Mouse (Mus musculus) stomach, embryonic 14.5 days (tissue): ENCODE measurements at regions not wholly inside any gene's neighbourhood (a gene's known extent, or its start where the extent isn't known, plus 50 kb on each side); places are given as distances from the start of the nearest gene placed in this dataset.

Source experiments
- ATAC-seq: fragments of 200-750 bp; cut with Nextera tagmentation; 2 replicates; pipeline ENCODE4 v1.8.0; 2017; ENCODE audit warnings: low read depth, moderate TSS enrichment; ENCODE audit not compliant: insufficient number of reproducible peaks, insufficient read depth, low FRiP score
- H3K27ac ChIP-seq: fragments of 300-500 bp; sonication (generic); 2 replicates; pipeline ENCODE4 v1.5.1; 2014; ENCODE audit warnings: mild to moderate bottlenecking, low read length, moderate library complexity, mixed read lengths
- H3K27me3 ChIP-seq: fragments of 300-500 bp; sonication (generic); 2 replicates; pipeline ENCODE4 v1.6.1; 2014; ENCODE audit warnings: low read length, control low read depth, mixed read lengths; ENCODE audit not compliant: control insufficient read depth, insufficient read depth
- H3K36me3 ChIP-seq: fragments of 300-500 bp; sonication (generic); 2 replicates; pipeline ENCODE4 v1.6.1; 2014; ENCODE audit warnings: mild to moderate bottlenecking, control low read depth, low read length, moderate library complexity, mixed read lengths; ENCODE audit not compliant: control insufficient read depth, insufficient read depth
- H3K4me1 ChIP-seq: fragments of 300-500 bp; sonication (generic); 2 replicates; pipeline ENCODE4 v1.6.1; 2014; ENCODE audit warnings: low read length, control low read depth, mixed read lengths; ENCODE audit not compliant: control insufficient read depth, insufficient read depth
- H3K4me2 ChIP-seq: fragments of 300-500 bp; sonication (generic); replicated peaks from 2 replicates; pipeline ENCODE4 v1.6.1; 2014; ENCODE audit warnings: low read depth, low read length, control low read depth
- H3K4me3 ChIP-seq: fragments of 300-500 bp; sonication (generic); 2 replicates; pipeline ENCODE4 v1.5.1; 2014; ENCODE audit warnings: low read depth, low read length, control low read depth
- H3K9ac ChIP-seq: fragments of 300-500 bp; sonication (generic); replicated peaks from 2 replicates; pipeline ENCODE4 v1.6.1; 2014; ENCODE audit warnings: low read depth, mild to moderate bottlenecking, control low read depth, low read length, moderate library complexity, mixed read lengths
- H3K9me3 ChIP-seq: fragments of 300-500 bp; sonication (generic); 2 replicates; pipeline ENCODE4 v1.6.1; 2016; ENCODE audit warnings: low read depth, low read length, control low read depth; ENCODE audit not compliant: control insufficient read depth
- WGBS: fragments of 180-500 bp; shearing (Covaris S2); extraction: QIAGEN DNeasy Blood & Tissue Kit; methylation state at CpG from one replicate; pipeline ENCODE4 v1.1.7; 2014; 5-methylcytosine and 5-hydroxymethylcytosine counted together

DNA sequence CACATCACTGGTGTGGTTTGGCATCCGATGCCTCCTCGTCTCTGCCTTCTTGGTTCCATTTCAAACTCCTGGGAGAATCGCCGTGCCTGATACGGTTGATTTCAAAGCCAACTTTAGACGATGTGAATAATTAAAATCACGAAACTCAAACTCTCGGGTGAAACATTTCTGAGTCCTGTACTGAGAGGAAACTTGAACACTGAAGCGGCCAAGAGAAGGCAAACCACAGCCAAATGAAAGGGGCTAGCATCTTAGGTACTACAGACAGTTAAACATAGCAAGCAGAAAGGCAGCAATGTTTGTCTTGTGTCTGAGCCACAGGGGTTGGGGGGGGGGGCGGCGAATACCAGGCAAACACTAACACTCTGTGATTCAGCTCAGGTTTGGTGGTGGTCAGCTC, 588.1 kb upstream of the Klf4 start:
- H3K27ac ChIP-seq = no peak overlapping the region
- H3K27me3 ChIP-seq = no peaks in the 10 kb centered on the region
- WGBS = 81% methylated on average over 11 of the region's 11 CpGs
- no peak overlapping the region for H3K9ac ChIP-seq
- no peak overlapping the region for H3K4me3 ChIP-seq
- no peaks in the 10 kb centered on the region for H3K9me3 ChIP-seq
- no peak overlapping the region for H3K4me2 ChIP-seq
- no peaks in the 10 kb centered on the region for H3K36me3 ChIP-seq
- no peak for ATAC-seq
- no peaks in the 10 kb centered on the region for H3K4me1 ChIP-seq

GRCm38 (mm10) chr4:56113701-56114196, 581.5 kb upstream of the Klf4 start:
- Histone ChIP-seq H3K27ac (peak overlapping the region; percentile 81), H3K9ac (no peak overlapping the region), H3K4me2 (peak overlapping the region; percentile 18), H3K4me3 (no peak overlapping the region), H3K9me3 (no peaks in the 10 kb centered on the region), H3K27me3 (no peaks in the 10 kb centered on the region), H3K4me1 (peaks cover 10% of the 10 kb centered on the region), H3K36me3 (no peaks in the 10 kb centered on the region)
- peak; percentile 85 for ATAC-seq
- 19% methylated on average over 10 of the region's 10 CpGs for WGBS

DNA sequence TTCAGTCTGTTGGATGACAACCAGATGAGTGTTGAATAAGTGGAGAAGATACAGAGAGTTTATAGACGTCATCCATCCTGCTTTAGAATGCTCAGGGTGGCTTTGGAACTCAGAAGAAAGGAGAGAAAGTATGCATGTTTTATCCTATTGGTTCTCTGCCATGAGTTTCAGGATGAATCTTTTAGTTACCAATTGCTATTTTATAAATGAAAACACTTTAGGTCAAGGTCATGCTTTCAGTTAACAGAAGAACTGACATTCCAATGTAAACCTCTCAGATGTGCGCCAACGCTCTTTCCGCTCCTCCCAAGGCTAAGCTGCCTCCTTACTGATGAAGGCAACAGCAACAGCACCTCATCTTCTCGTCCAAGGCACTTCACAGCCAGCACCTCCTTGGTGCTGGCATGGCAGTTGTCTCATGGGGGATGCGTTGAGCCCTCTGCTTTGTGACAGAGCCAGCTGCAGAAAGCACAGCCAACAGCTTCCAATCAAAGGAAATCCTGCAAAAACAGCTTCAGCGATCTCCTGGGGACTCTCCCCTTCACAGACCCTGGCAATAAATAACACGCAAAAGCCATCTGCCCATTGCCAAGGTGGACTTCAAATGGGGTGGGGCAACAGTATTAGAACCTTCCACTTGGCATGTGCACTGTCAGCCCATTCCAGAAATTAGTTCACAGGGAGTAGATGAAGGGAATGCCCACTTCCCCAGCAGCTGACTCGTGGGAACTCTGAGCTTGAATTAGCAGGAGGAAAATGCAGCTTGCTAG, 580.9 kb upstream of the Klf4 start:
- Histone ChIP-seq H3K4me1 (peaks cover 10% of the 10 kb centered on the region), H3K27me3 (no peaks in the 10 kb centered on the region), H3K4me2 (peak overlapping the region; percentile 18), H3K36me3 (no peaks in the 10 kb centered on the region), H3K9me3 (no peaks in the 10 kb centered on the region), H3K9ac (no peak overlapping the region), H3K4me3 (no peak overlapping the region), H3K27ac (peak overlapping the region; percentile 81)
- WGBS = 33% methylated on average over 9 of the region's 9 CpGs
- peak; percentile 42; the same call in 1 of the 2 replicates for ATAC-seq

DNA sequence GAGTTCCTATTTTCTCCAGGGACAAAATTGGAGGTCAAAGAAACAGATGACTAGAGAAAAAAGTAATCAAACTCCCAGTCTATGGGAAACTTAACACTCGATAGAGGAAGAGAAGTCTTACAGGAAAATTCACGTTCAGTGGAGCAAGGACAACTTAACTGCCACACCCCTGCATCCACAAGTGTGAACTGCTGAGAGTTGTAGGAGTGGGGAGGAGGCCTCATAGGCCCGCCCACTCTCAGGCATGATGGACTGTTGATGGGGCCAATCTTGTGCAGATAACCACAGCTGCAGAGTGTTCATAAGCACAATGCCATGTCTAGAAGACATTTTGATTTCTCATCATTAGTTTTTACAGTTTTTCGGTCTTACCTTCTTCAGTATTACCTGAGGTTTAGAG, 574.7 kb upstream of the Klf4 start:
- Histone ChIP-seq H3K4me1 (no peaks in the 10 kb centered on the region), H3K36me3 (no peaks in the 10 kb centered on the region), H3K4me2 (no peak overlapping the region), H3K27ac (no peak overlapping the region), H3K9ac (no peak overlapping the region), H3K4me3 (no peak overlapping the region), H3K27me3 (no peaks in the 10 kb centered on the region), H3K9me3 (no peaks in the 10 kb centered on the region)
- WGBS = 72% methylated on average over 4 of the region's 4 CpGs
- no peak for ATAC-seq

DNA sequence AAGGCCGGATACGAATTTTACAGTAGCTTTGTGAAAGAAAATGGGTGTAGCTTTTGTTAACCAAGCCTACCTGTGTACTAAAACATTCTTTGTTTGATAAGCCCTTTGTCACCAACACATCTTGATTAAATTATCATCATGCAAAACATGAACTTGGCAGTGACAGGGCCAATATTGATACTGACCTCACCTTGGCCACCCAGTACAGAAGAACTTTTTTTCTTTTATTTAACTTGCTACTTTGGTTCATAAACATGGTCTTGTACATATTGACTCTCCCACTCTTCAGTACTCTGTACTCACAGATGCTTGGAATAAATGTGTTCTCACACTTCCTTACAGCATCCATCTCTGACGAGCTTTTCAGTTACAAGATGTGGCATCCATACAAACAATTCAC, 570.0 kb upstream of the Klf4 start:
- no peak overlapping the region for H3K27ac ChIP-seq
- WGBS = 67% methylated on average over 3 of the region's 3 CpGs
- peak; percentile 61; the same call in 1 of the 2 replicates for ATAC-seq

DNA sequence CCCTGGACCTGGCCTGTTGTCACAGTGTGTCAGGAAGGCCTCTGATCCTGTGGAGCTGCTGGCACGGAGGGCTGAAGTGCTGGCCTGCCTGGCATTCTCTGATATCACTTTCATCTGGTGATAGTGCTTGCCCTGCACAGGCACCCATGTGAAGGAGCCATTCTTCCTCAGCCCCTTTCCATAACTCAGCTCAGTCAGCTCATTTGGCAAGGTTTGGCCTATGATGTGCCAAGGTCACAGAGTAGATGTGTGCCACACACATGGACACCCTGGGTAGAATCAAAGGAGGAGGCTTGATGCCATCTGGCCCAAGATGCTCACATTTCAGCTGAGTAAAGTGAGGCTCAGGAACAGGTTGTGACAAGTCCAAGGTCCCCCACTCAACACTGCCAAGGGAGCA, 558.5 kb upstream of the Klf4 start:
- no peak overlapping the region for H3K27ac ChIP-seq
- H3K4me3 ChIP-seq = no peak overlapping the region
- no peak overlapping the region for H3K4me2 ChIP-seq
- WGBS = 78% methylated on average over 1 of the region's 1 CpGs
- no peak for ATAC-seq
- no peaks in the 10 kb centered on the region for H3K4me1 ChIP-seq
- H3K9me3 ChIP-seq = no peaks in the 10 kb centered on the region
- no peaks in the 10 kb centered on the region for H3K36me3 ChIP-seq
- H3K27me3 ChIP-seq = no peaks in the 10 kb centered on the region
- H3K9ac ChIP-seq = no peak overlapping the region

More for the DNA sequence above, 570.0 kb upstream of the Klf4 start:
- Histone ChIP-seq H3K9ac (no peak overlapping the region), H3K4me2 (no peak overlapping the region), H3K4me1 (no peaks in the 10 kb centered on the region), H3K27me3 (no peaks in the 10 kb centered on the region), H3K36me3 (no peaks in the 10 kb centered on the region), H3K4me3 (no peak overlapping the region), H3K9me3 (no peaks in the 10 kb centered on the region)

- H3K9ac ChIP-seq = no peak overlapping the region
These were observed 556.4 kb upstream of the Klf4 start for GRCm38 (mm10) chr4:56088701-56089100.

GRCm38 (mm10) chr4:56086306-56086705, 554.0 kb upstream of the Klf4 start:
- ATAC-seq = no peak
- Histone ChIP-seq H3K4me2 (no peak overlapping the region), H3K27me3 (no peaks in the 10 kb centered on the region), H3K4me3 (no peak overlapping the region), H3K27ac (no peak overlapping the region), H3K4me1 (no peaks in the 10 kb centered on the region), H3K36me3 (no peaks in the 10 kb centered on the region), H3K9me3 (no peaks in the 10 kb centered on the region), H3K9ac (no peak overlapping the region)

More at GRCm38 (mm10) chr4:56088701-56089100, 556.4 kb upstream of the Klf4 start:
- H3K4me1 ChIP-seq = no peaks in the 10 kb centered on the region
- H3K36me3 ChIP-seq = no peaks in the 10 kb centered on the region
- no peaks in the 10 kb centered on the region for H3K27me3 ChIP-seq
- WGBS = 67% methylated on average over 4 of the region's 4 CpGs
- no peaks in the 10 kb centered on the region for H3K9me3 ChIP-seq
- H3K27ac ChIP-seq = no peak overlapping the region
- ATAC-seq = no peak
- no peak overlapping the region for H3K4me3 ChIP-seq
- H3K4me2 ChIP-seq = no peak overlapping the region

DNA sequence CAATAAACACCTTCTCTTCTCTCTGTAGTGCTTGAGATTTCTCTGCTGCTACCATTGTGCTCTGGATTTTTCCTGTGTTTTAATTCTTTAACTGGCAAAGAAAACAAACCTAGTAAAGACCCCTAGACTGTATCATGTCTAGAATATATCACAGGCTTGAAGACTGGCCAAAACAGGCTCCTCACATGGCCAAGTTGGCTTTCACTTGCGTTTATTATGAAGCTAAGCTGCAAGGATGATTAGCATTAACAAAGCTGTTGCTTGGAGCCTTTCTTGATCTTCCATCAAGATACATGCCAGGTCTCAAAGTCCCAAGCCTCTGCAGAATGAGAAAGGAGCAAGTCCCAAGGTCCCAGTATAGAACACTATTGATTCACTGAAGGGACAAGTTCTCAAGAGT, 551.9 kb upstream of the Klf4 start:
- Histone ChIP-seq H3K9me3 (no peaks in the 10 kb centered on the region), H3K27ac (no peak overlapping the region), H3K4me2 (no peak overlapping the region), H3K36me3 (no peaks in the 10 kb centered on the region), H3K4me1 (no peaks in the 10 kb centered on the region), H3K27me3 (no peaks in the 10 kb centered on the region), H3K9ac (no peak overlapping the region), H3K4me3 (no peak overlapping the region)
- 62% methylated on average over 1 of the region's 1 CpGs for WGBS
- ATAC-seq = no peak
